Mouse (Mus musculus): Measurements from ENCODE around the gene Tmem178b. TPM values are rescaled to one million over a fixed set of nuclear protein-coding genes. Genes with fewer than 3 reads are reported as not detected.

Tmem178b gene
- polyA plus RNA-seq, 1 experiment from 2014 or later, result 0.24 TPM

GRCm38 (mm10) chr6:39872306-39872900 lies 668 bp upstream of the Tmem178b start:
- H3K4me2 ChIP-seq (ENCODE audit: low read depth, low read length), result peak overlapping the region; percentile 95
- peaks cover 26% of the 10 kb centered on the region for H3K4me1 ChIP-seq (ENCODE audit: control insufficient read depth, insufficient read depth, low read length)
- H3K4me3 ChIP-seq (ENCODE audit: low read length), result peak overlapping the region; percentile 60
- no peak overlapping the region for H3K27ac ChIP-seq (ENCODE audit: low read length)
- H3K9ac ChIP-seq (ENCODE audit: low read length), result peak overlapping the region; percentile 34
- no peaks in the 10 kb centered on the region for H3K9me3 ChIP-seq (replicated peaks; ENCODE audit: control insufficient read depth, low read length)
- ATAC-seq (replicated peaks; ENCODE audit: extremely low read depth, insufficient read depth, low FRiP score), result no peak
- under 1% methylated on average over 39 of the region's 39 CpGs for WGBS
- H3K36me3 ChIP-seq (ENCODE audit: control insufficient read depth, insufficient read depth), result no peaks in the 10 kb centered on the region
- peaks cover 66% of the 10 kb centered on the region for H3K27me3 ChIP-seq (ENCODE audit: control insufficient read depth, insufficient read depth, low read length)

- no peak overlapping the region for H3K27ac ChIP-seq (ENCODE audit: low read length)
- H3K4me2 ChIP-seq (ENCODE audit: low read depth, low read length), result no peak overlapping the region
- no peak overlapping the region for H3K9ac ChIP-seq (ENCODE audit: low read length)
- H3K4me1 ChIP-seq (ENCODE audit: control insufficient read depth, insufficient read depth, low read length), result peaks cover 25% of the 10 kb centered on the region
- no peaks in the 10 kb centered on the region for H3K36me3 ChIP-seq (ENCODE audit: control insufficient read depth, insufficient read depth)
- H3K9me3 ChIP-seq (replicated peaks; ENCODE audit: control insufficient read depth, low read length), result no peaks in the 10 kb centered on the region
- 51% methylated on average over 4 of the region's 4 CpGs for WGBS
- H3K4me3 ChIP-seq (ENCODE audit: low read length), result no peak overlapping the region
- peaks cover 53% of the 10 kb centered on the region for H3K27me3 ChIP-seq (ENCODE audit: control insufficient read depth, insufficient read depth, low read length)
- no peak for ATAC-seq (replicated peaks; ENCODE audit: extremely low read depth, insufficient read depth, low FRiP score)
Observed at GRCm38 (mm10) chr6:39875186-39875585, 2.1 kb downstream of the Tmem178b start.

- H3K27me3 ChIP-seq (ENCODE audit: control insufficient read depth, insufficient read depth, low read length), result peaks cover 44% of the 10 kb centered on the region
- no peak for ATAC-seq (replicated peaks; ENCODE audit: extremely low read depth, insufficient read depth, low FRiP score)
- no peak overlapping the region for H3K4me3 ChIP-seq (ENCODE audit: low read length)
- no peaks in the 10 kb centered on the region for H3K9me3 ChIP-seq (replicated peaks; ENCODE audit: control insufficient read depth, low read length)
- H3K4me2 ChIP-seq (ENCODE audit: low read depth, low read length), result no peak overlapping the region
- H3K4me1 ChIP-seq (ENCODE audit: control insufficient read depth, insufficient read depth, low read length), result peaks cover 14% of the 10 kb centered on the region
- WGBS, result 65% methylated on average over 3 of the region's 3 CpGs
- H3K36me3 ChIP-seq (ENCODE audit: control insufficient read depth, insufficient read depth), result no peaks in the 10 kb centered on the region
- no peak overlapping the region for H3K9ac ChIP-seq (ENCODE audit: low read length)
- H3K27ac ChIP-seq (ENCODE audit: low read length), result no peak overlapping the region
Observed at GRCm38 (mm10) chr6:39876444-39876843, 3.4 kb downstream of the Tmem178b start.

GRCm38 (mm10) chr6:39890811-39891210 lies 17.7 kb downstream of the Tmem178b start:
- no peaks in the 10 kb centered on the region for H3K4me1 ChIP-seq (ENCODE audit: control insufficient read depth, insufficient read depth, low read length)
- no peaks in the 10 kb centered on the region for H3K27me3 ChIP-seq (ENCODE audit: control insufficient read depth, insufficient read depth, low read length)
- no peaks in the 10 kb centered on the region for H3K36me3 ChIP-seq (ENCODE audit: control insufficient read depth, insufficient read depth)
- no peak for ATAC-seq (replicated peaks; ENCODE audit: extremely low read depth, insufficient read depth, low FRiP score)
- no peak overlapping the region for H3K4me2 ChIP-seq (ENCODE audit: low read depth, low read length)
- no peak overlapping the region for H3K9ac ChIP-seq (ENCODE audit: low read length)
- no peak overlapping the region for H3K4me3 ChIP-seq (ENCODE audit: low read length)
- no peak overlapping the region for H3K27ac ChIP-seq (ENCODE audit: low read length)
- WGBS, result 55% methylated on average over 3 of the region's 3 CpGs
- H3K9me3 ChIP-seq (replicated peaks; ENCODE audit: control insufficient read depth, low read length), result no peaks in the 10 kb centered on the region

- H3K27me3 ChIP-seq (ENCODE audit: control insufficient read depth, insufficient read depth, low read length), result no peaks in the 10 kb centered on the region
- no peak overlapping the region for H3K27ac ChIP-seq (ENCODE audit: low read length)
- H3K9me3 ChIP-seq (replicated peaks; ENCODE audit: control insufficient read depth, low read length), result no peaks in the 10 kb centered on the region
- ATAC-seq (replicated peaks; ENCODE audit: extremely low read depth, insufficient read depth, low FRiP score), result no peak
- no peak overlapping the region for H3K4me2 ChIP-seq (ENCODE audit: low read depth, low read length)
- 72% methylated on average over 3 of the region's 3 CpGs for WGBS
- H3K36me3 ChIP-seq (ENCODE audit: control insufficient read depth, insufficient read depth), result no peaks in the 10 kb centered on the region
- no peak overlapping the region for H3K9ac ChIP-seq (ENCODE audit: low read length)
- no peak overlapping the region for H3K4me3 ChIP-seq (ENCODE audit: low read length)
- H3K4me1 ChIP-seq (ENCODE audit: control insufficient read depth, insufficient read depth, low read length), result no peaks in the 10 kb centered on the region
Observed at GRCm38 (mm10) chr6:39896500-39896899, 23.4 kb downstream of the Tmem178b start.

GRCm38 (mm10) chr6:39899231-39899630 lies 26.2 kb downstream of the Tmem178b start:
- WGBS, result 36% methylated on average over 4 of the region's 4 CpGs
- no peak overlapping the region for H3K4me3 ChIP-seq (ENCODE audit: low read length)

GRCm38 (mm10) chr6:39903220-39903773 lies 30.2 kb downstream of the Tmem178b start:
- WGBS, result 71% methylated on average over 6 of the region's 6 CpGs
- Histone ChIP-seq H3K36me3 (ENCODE audit: control insufficient read depth, insufficient read depth) (no peaks in the 10 kb centered on the region), H3K4me3 (ENCODE audit: low read length) (no peak overlapping the region), H3K27me3 (ENCODE audit: control insufficient read depth, insufficient read depth, low read length) (no peaks in the 10 kb centered on the region), H3K27ac (ENCODE audit: low read length) (no peak overlapping the region), H3K4me2 (ENCODE audit: low read depth, low read length) (no peak overlapping the region), H3K9me3 (replicated peaks; ENCODE audit: control insufficient read depth, low read length) (no peaks in the 10 kb centered on the region), H3K9ac (ENCODE audit: low read length) (no peak overlapping the region), H3K4me1 (ENCODE audit: control insufficient read depth, insufficient read depth, low read length) (no peaks in the 10 kb centered on the region)
- no peak for ATAC-seq (replicated peaks; ENCODE audit: extremely low read depth, insufficient read depth, low FRiP score)

More at GRCm38 (mm10) chr6:39899231-39899630, 26.2 kb downstream of the Tmem178b start:
- Histone ChIP-seq H3K27ac (ENCODE audit: low read length) (no peak overlapping the region), H3K27me3 (ENCODE audit: control insufficient read depth, insufficient read depth, low read length) (no peaks in the 10 kb centered on the region), H3K9ac (ENCODE audit: low read length) (no peak overlapping the region), H3K36me3 (ENCODE audit: control insufficient read depth, insufficient read depth) (no peaks in the 10 kb centered on the region), H3K9me3 (replicated peaks; ENCODE audit: control insufficient read depth, low read length) (no peaks in the 10 kb centered on the region), H3K4me2 (ENCODE audit: low read depth, low read length) (no peak overlapping the region), H3K4me1 (ENCODE audit: control insufficient read depth, insufficient read depth, low read length) (no peaks in the 10 kb centered on the region)
- ATAC-seq (replicated peaks; ENCODE audit: extremely low read depth, insufficient read depth, low FRiP score), result no peak

- no peak overlapping the region for H3K4me2 ChIP-seq (ENCODE audit: low read depth, low read length)
- no peak overlapping the region for H3K27ac ChIP-seq (ENCODE audit: low read length)
- H3K36me3 ChIP-seq (ENCODE audit: control insufficient read depth, insufficient read depth), result no peaks in the 10 kb centered on the region
- no peak overlapping the region for H3K9ac ChIP-seq (ENCODE audit: low read length)
- no peak for ATAC-seq (replicated peaks; ENCODE audit: extremely low read depth, insufficient read depth, low FRiP score)
- 63% methylated on average over 11 of the region's 11 CpGs for WGBS
- H3K27me3 ChIP-seq (ENCODE audit: control insufficient read depth, insufficient read depth, low read length), result no peaks in the 10 kb centered on the region
- H3K9me3 ChIP-seq (replicated peaks; ENCODE audit: control insufficient read depth, low read length), result no peaks in the 10 kb centered on the region
- H3K4me1 ChIP-seq (ENCODE audit: control insufficient read depth, insufficient read depth, low read length), result no peaks in the 10 kb centered on the region
- H3K4me3 ChIP-seq (ENCODE audit: low read length), result no peak overlapping the region
Observed at GRCm38 (mm10) chr6:39903845-39904244, 30.8 kb downstream of the Tmem178b start.

- no peak for ATAC-seq (replicated peaks; ENCODE audit: extremely low read depth, insufficient read depth, low FRiP score)
- Histone ChIP-seq H3K9me3 (replicated peaks; ENCODE audit: control insufficient read depth, low read length) (no peaks in the 10 kb centered on the region), H3K4me2 (ENCODE audit: low read depth, low read length) (no peak overlapping the region), H3K27me3 (ENCODE audit: control insufficient read depth, insufficient read depth, low read length) (no peaks in the 10 kb centered on the region; the same call in 1 of the 2 replicates), H3K27ac (ENCODE audit: low read length) (no peak overlapping the region), H3K36me3 (ENCODE audit: control insufficient read depth, insufficient read depth) (no peaks in the 10 kb centered on the region), H3K4me1 (ENCODE audit: control insufficient read depth, insufficient read depth, low read length) (no peaks in the 10 kb centered on the region), H3K9ac (ENCODE audit: low read length) (no peak overlapping the region), H3K4me3 (ENCODE audit: low read length) (no peak overlapping the region)
- 35% methylated on average over 8 of the region's 8 CpGs for WGBS
Observed at GRCm38 (mm10) chr6:39914956-39915355, 41.9 kb downstream of the Tmem178b start.

Data from heart, embryonic 16.5 days (tissue).